8 mouse cellular contexts compared by ENCODE assay signal in genomic region chr11:57518091-57518750, GRCm38 (mm10). TPM values are rescaled to one million over a fixed set of nuclear protein-coding genes. Genes with fewer than 3 reads are reported as not detected.
A peak's percentile ranks its signal among the peaks of the same experiment; 100 is the strongest.
DNase-seq lines count a peak whose midpoint lies in the region; ATAC-seq and TF ChIP-seq lines count a peak whose summit lies in the region.

Fam114a2 (minus strand) TSS chr11:57518617.
Mfap3 (plus strand) TSS chr11:57518664.

- peak; percentile 83 for TF ChIP-seq POLR2A in brain, embryonic 14.5 days (IDR thresholded peaks at IDR 0.05; ENCODE audit: borderline replicate concordance, extremely low read depth, insufficient read depth, insufficient read length, poor library complexity, severe bottlenecking)

- under 1% methylated on average over 59 of the region's 59 CpGs for WGBS in heart, embryonic 12.5 days
- WGBS in kidney, postnatal 0 days = under 1% methylated on average over 59 of the region's 59 CpGs
- under 1% methylated on average over 59 of the region's 59 CpGs for WGBS in liver, embryonic 11.5 days
- WGBS in stomach, embryonic 14.5 days = under 1% methylated on average over 59 of the region's 59 CpGs

- H3K79me3 ChIP-seq in C2C12 (ENCODE audit: low read depth) = peaks cover 56% of the 10 kb centered on the region

- H3K4me2 ChIP-seq in heart, embryonic 12.5 days = peak within 1 kb of the TSS; percentile 73
- peak within 1 kb of the TSS; percentile 73 for H3K4me2 ChIP-seq in kidney, postnatal 0 days (ENCODE audit: low read length)
- peak within 1 kb of the TSS; percentile 77 for H3K4me2 ChIP-seq in liver, embryonic 11.5 days
- H3K4me2 ChIP-seq in stomach, embryonic 14.5 days (replicated peaks; ENCODE audit: low read depth, low read length) = peak within 1 kb of the TSS; percentile 60

- H3K27ac ChIP-seq in heart, embryonic 12.5 days (ENCODE audit: poor library complexity, severe bottlenecking) = peak within 1 kb of the TSS; percentile 79
- peak within 1 kb of the TSS; percentile 83 for H3K27ac ChIP-seq in kidney, postnatal 0 days
- peak within 1 kb of the TSS; percentile 74 for H3K27ac ChIP-seq in liver, embryonic 11.5 days (ENCODE audit: low read depth, low read length)
- peak within 1 kb of the TSS; percentile 78; the same call in 1 of the 2 replicates for H3K27ac ChIP-seq in stomach, embryonic 14.5 days (ENCODE audit: low read length)

- peak; percentile 95 for ATAC-seq in heart, embryonic 12.5 days (ENCODE audit: insufficient number of reproducible peaks, low FRiP score)
- peak; percentile 94 for ATAC-seq in kidney, postnatal 0 days (replicated peaks; ENCODE audit: low FRiP score, low read depth)
- ATAC-seq in liver, embryonic 11.5 days (replicated peaks; ENCODE audit: low FRiP score) = peak; percentile 93
- peak; percentile 95 for ATAC-seq in stomach, embryonic 14.5 days (ENCODE audit: insufficient number of reproducible peaks, insufficient read depth, low FRiP score, low read depth)

- H3K36me3 ChIP-seq in C2C12 (ENCODE audit: control insufficient read depth, insufficient read depth) = peaks cover 27% of the 10 kb centered on the region
- H3K36me3 ChIP-seq in erythroblast, embryonic 14.5 days (ENCODE audit: control insufficient read depth) = peaks cover 30% of the 10 kb centered on the region
- peaks cover 23% of the 10 kb centered on the region; the same call in 1 of the 2 replicates for H3K36me3 ChIP-seq in heart, embryonic 12.5 days
- H3K36me3 ChIP-seq in kidney, postnatal 0 days (ENCODE audit: insufficient read depth, low read length) = no peaks in the 10 kb centered on the region
- H3K36me3 ChIP-seq in liver, embryonic 11.5 days (ENCODE audit: control insufficient read depth, insufficient read depth, low read length) = no peaks in the 10 kb centered on the region; the same call in 1 of the 2 replicates
- H3K36me3 ChIP-seq in stomach, embryonic 14.5 days (ENCODE audit: control insufficient read depth, insufficient read depth, low read length) = peaks cover 5% of the 10 kb centered on the region

- peak within 1 kb of the TSS; percentile 92 for H3K9ac ChIP-seq in heart, embryonic 12.5 days
- H3K9ac ChIP-seq in kidney, postnatal 0 days (ENCODE audit: low read depth, low read length) = peak within 1 kb of the TSS; percentile 79
- peak within 1 kb of the TSS; percentile 85 for H3K9ac ChIP-seq in liver, embryonic 11.5 days (ENCODE audit: low read depth, low read length)
- peak within 1 kb of the TSS; percentile 71 for H3K9ac ChIP-seq in stomach, embryonic 14.5 days (replicated peaks; ENCODE audit: low read depth, low read length)

- peak within 1 kb of the TSS; percentile 91 for H3K4me3 ChIP-seq in C2C12 (ENCODE audit: insufficient read depth, poor library complexity, severe bottlenecking)
- H3K4me3 ChIP-seq in erythroblast, embryonic 14.5 days (replicated peaks) = peak within 1 kb of the TSS; percentile 88
- peak within 1 kb of the TSS; percentile 88 for H3K4me3 ChIP-seq in heart, embryonic 12.5 days
- H3K4me3 ChIP-seq in kidney, postnatal 0 days (replicated peaks; ENCODE audit: low read depth, low read length) = peak within 1 kb of the TSS; percentile 89
- peak within 1 kb of the TSS; percentile 93 for H3K4me3 ChIP-seq in liver, embryonic 11.5 days (ENCODE audit: low read depth, low read length)
- peak within 1 kb of the TSS; percentile 90 for H3K4me3 ChIP-seq in stomach, embryonic 14.5 days (ENCODE audit: low read depth, low read length)

- H3K4me1 ChIP-seq in erythroblast, embryonic 14.5 days (ENCODE audit: control insufficient read depth) = peaks cover 28% of the 10 kb centered on the region
- H3K4me1 ChIP-seq in heart, embryonic 12.5 days (replicated peaks) = peaks cover 14% of the 10 kb centered on the region
- 0 out of 2 replicates have a peak, but pooled peaks cover 3% of the 10 kb centered on the region for H3K4me1 ChIP-seq in kidney, postnatal 0 days (replicated peaks; ENCODE audit: insufficient read depth, low read length)
- H3K4me1 ChIP-seq in liver, embryonic 11.5 days (replicated peaks; ENCODE audit: control insufficient read depth, insufficient read depth, low read length) = peaks cover 11% of the 10 kb centered on the region
- peaks cover 3% of the 10 kb centered on the region; the same call in 1 of the 2 replicates for H3K4me1 ChIP-seq in stomach, embryonic 14.5 days (ENCODE audit: control insufficient read depth, insufficient read depth, low read length)

- TF ChIP-seq CTCF in C2C12 (IDR thresholded peaks at IDR 0.05; ENCODE audit: control insufficient read depth, insufficient read depth, insufficient read length) = no peak
- no peak for TF ChIP-seq CTCF in brain, embryonic 14.5 days (IDR thresholded peaks at IDR 0.05; ENCODE audit: borderline replicate concordance, extremely low read depth, insufficient read depth, insufficient read length)
- TF ChIP-seq CTCF in kidney, postnatal 0 days (IDR thresholded peaks at IDR 0.05; ENCODE audit: low read depth) = no peak

- H3K27me3 ChIP-seq in C2C12 (ENCODE audit: control insufficient read depth, insufficient read depth, insufficient read length) = no peaks in the 10 kb centered on the region
- no peaks in the 10 kb centered on the region for H3K27me3 ChIP-seq in erythroblast, embryonic 14.5 days (ENCODE audit: control insufficient read depth)
- no peaks in the 10 kb centered on the region for H3K27me3 ChIP-seq in heart, embryonic 12.5 days (replicated peaks)
- no peaks in the 10 kb centered on the region for H3K27me3 ChIP-seq in kidney, postnatal 0 days (ENCODE audit: insufficient read depth, low read length)
- H3K27me3 ChIP-seq in liver, embryonic 11.5 days (replicated peaks; ENCODE audit: control insufficient read depth, insufficient read depth, low read length) = no peaks in the 10 kb centered on the region
- no peaks in the 10 kb centered on the region for H3K27me3 ChIP-seq in stomach, embryonic 14.5 days (ENCODE audit: control insufficient read depth, insufficient read depth, low read length)

- peaks cover 71% of the 10 kb centered on the region for H3K79me2 ChIP-seq in C2C12 (ENCODE audit: control insufficient read depth, insufficient read depth)

- H3ac ChIP-seq in C2C12 (ENCODE audit: control insufficient read depth, insufficient read length, low read depth) = peak within 1 kb of the TSS; percentile 99

- H3K9me3 ChIP-seq in erythroblast, embryonic 14.5 days (ENCODE audit: control insufficient read depth, low read length) = no peaks in the 10 kb centered on the region
- no peaks in the 10 kb centered on the region for H3K9me3 ChIP-seq in heart, embryonic 12.5 days (replicated peaks)
- H3K9me3 ChIP-seq in kidney, postnatal 0 days (replicated peaks; ENCODE audit: low read length) = no peaks in the 10 kb centered on the region
- H3K9me3 ChIP-seq in liver, embryonic 11.5 days (ENCODE audit: control insufficient read depth, low read length) = no peaks in the 10 kb centered on the region
- H3K9me3 ChIP-seq in stomach, embryonic 14.5 days (ENCODE audit: control insufficient read depth, low read depth, low read length) = no peaks in the 10 kb centered on the region

- peak; percentile 96 for DNase-seq in brain, embryonic 14.5 days (ENCODE audit: low read depth)
- DNase-seq in kidney, postnatal 0 days (ENCODE audit: low spot score) = peak; percentile 87
- peak; percentile 95 for DNase-seq in liver, embryonic 11.5 days (ENCODE audit: low spot score)
- DNase-seq in naive thymus-derived CD4-positive, alpha-beta T cell, adult 2 months (ENCODE audit: low read depth) = peak; percentile 94

TF ChIP-seq in C2C12, 6 proteins besides CTCF, POLR2A, EP300 and RAD21:
- no peak for TF ChIP-seq MYOD1 (IDR thresholded peaks at IDR 0.05; ENCODE audit: control insufficient read depth, insufficient read length, low read depth)
- TF ChIP-seq FOSL1 (IDR thresholded peaks at IDR 0.05; ENCODE audit: insufficient read depth, low read length, poor library complexity, severe bottlenecking) = no peak
- no peak for TF ChIP-seq USF1 (IDR thresholded peaks at IDR 0.05; ENCODE audit: low read depth)
- no peak for TF ChIP-seq MYOG (IDR thresholded peaks at IDR 0.05; ENCODE audit: control insufficient read depth, extremely low read depth, insufficient read length)
- TF ChIP-seq CEBPB (IDR thresholded peaks at IDR 0.05; ENCODE audit: low read depth) = no peak
- TF ChIP-seq MAX (IDR thresholded peaks at IDR 0.05) = peak; percentile 35

RNA-seq across cellular contexts. Expression of gene Fam114a2, which starts in this region (rescaled TPM):
- 21.1 TPM for polyA plus RNA-seq in C2C12 (2012; fragmentation: generic; extraction: Trizol)
- polyA plus RNA-seq in brain, embryonic 14.5 days (2012; rRNA removed) = 62.8 and 82.5 TPM in 2 replicates
- polyA plus RNA-seq in erythroblast, embryonic 14.5 days (2012) = 0.27 and 0.41 TPM in 2 replicates
- polyA plus RNA-seq in heart, embryonic 12.5 days (2016; fragmentation: Nextera tagmentation; extraction: Ambion mirVana) = 67.8 and 69.4 TPM in 2 replicates
- polyA plus RNA-seq in kidney, postnatal 0 days (2015; fragmentation: Nextera tagmentation; extraction: Ambion mirVana) = 70.1 and 70.9 TPM in 2 replicates
- polyA plus RNA-seq in liver, embryonic 11.5 days (2014; fragmentation: Nextera tagmentation; extraction: Ambion mirVana) = 36.7 and 43.4 TPM in 2 replicates
- 56.9 and 60.1 TPM in 2 replicates for polyA plus RNA-seq in stomach, embryonic 14.5 days (2014; fragmentation: Nextera tagmentation; extraction: Ambion mirVana)

RNA-seq across cellular contexts. Expression of gene Mfap3, which starts in this region (rescaled TPM):
- 5.5 TPM for polyA plus RNA-seq in C2C12 (2012; fragmentation: generic; extraction: Trizol)
- polyA plus RNA-seq in brain, embryonic 14.5 days (2012; rRNA removed) = 36.6 and 39.3 TPM in 2 replicates
- 0.02 and 0.05 TPM in 2 replicates for polyA plus RNA-seq in erythroblast, embryonic 14.5 days (2012)
- 31.2 and 33.5 TPM in 2 replicates for polyA plus RNA-seq in heart, embryonic 12.5 days (2016; fragmentation: Nextera tagmentation; extraction: Ambion mirVana)
- polyA plus RNA-seq in kidney, postnatal 0 days (2015; fragmentation: Nextera tagmentation; extraction: Ambion mirVana) = 47.3 and 53.7 TPM in 2 replicates
- polyA plus RNA-seq in liver, embryonic 11.5 days (2014; fragmentation: Nextera tagmentation; extraction: Ambion mirVana) = 28.0 and 28.9 TPM in 2 replicates
- 51.2 and 55.9 TPM in 2 replicates for polyA plus RNA-seq in stomach, embryonic 14.5 days (2014; fragmentation: Nextera tagmentation; extraction: Ambion mirVana)

Comparison
In these comparisons a context has a peak if more than half of its experiments do, and no peak if none do; other contexts are left out.
1. Peak in every context shown above with its lines: DNase-seq, ATAC-seq, H3K4me3 ChIP-seq and H3K27ac ChIP-seq.
2. RNA of gene Fam114a2 (polyA plus RNA-seq): 70.1 to 70.9 TPM in kidney, postnatal 0 days, 67.8 to 69.4 TPM in heart, embryonic 12.5 days, 62.8 to 82.5 TPM in brain, embryonic 14.5 days, 56.9 to 60.1 TPM in stomach, embryonic 14.5 days, 36.7 to 43.4 TPM in liver, embryonic 11.5 days and 21.1 TPM in C2C12 (single experiment); 0.27 to 0.41 TPM in erythroblast, embryonic 14.5 days; every median in the first group is over 10 times any median in the second.